Mouse (Mus musculus): ENCODE measurements at regions not wholly inside any gene's neighbourhood (a gene's known extent, or its start where the extent isn't known, plus 50 kb on each side); places are given as distances from the start of the nearest gene placed in this dataset.

DNA sequence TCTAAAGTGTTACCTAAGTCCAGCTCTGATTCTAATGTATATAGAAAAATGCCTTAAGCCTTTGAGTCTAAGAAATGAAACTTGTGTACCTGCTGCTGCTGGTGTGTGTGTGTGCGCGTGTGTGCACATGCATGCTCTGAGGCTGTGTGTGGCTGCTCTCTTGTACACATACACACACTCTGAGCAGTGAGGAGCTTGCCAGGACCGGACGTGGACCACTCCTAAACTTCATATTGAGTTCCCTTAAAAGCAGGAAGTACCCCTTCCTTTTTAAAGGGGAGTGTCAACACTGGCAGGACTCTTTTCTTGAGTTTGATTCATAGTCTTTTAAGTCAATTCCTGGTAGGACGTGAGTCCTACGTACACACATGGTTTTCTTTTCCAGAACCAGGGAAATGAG lies 251.4 kb upstream of the Adamts9 start:
- Histone ChIP-seq H3K4me1 (ENCODE audit: insufficient read depth) (no peaks in the 10 kb centered on the region), H3K4me2 (no peak overlapping the region), H3K36me3 (ENCODE audit: insufficient read depth) (no peaks in the 10 kb centered on the region), H3K27me3 (ENCODE audit: insufficient read depth, low read length) (no peaks in the 10 kb centered on the region), H3K9ac (no peak overlapping the region), H3K9me3 (ENCODE audit: low read depth, low read length) (no peaks in the 10 kb centered on the region), H3K27ac (ENCODE audit: low read depth) (no peak overlapping the region), H3K4me3 (ENCODE audit: low read depth, low read length) (no peak overlapping the region)
- 63% methylated on average over 6 of the region's 6 CpGs for WGBS
- DNase-seq (no peak), ATAC-seq (ENCODE audit: insufficient read depth) (no peak)
- TF ChIP-seq CTCF (IDR thresholded peaks at IDR 0.05; ENCODE audit: low read depth) = no peak

DNA sequence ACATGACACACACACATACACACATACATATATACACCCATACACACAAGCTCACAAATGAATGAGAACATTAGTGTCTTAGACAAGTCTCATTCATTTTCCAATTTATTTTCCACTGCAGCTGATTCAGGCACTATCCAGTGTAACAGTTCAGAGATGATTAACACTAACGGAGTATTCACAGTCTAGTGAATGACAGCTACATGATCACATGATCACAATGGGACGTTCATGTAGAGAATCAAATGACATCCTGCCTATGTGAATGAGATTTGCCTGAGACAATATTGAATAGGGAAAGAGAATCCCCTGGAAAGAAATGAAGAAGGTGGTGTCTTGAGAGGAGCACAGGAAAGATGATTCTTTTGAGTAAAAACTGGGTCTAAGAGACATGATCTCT lies 249.7 kb upstream of the Adamts9 start:
- Histone ChIP-seq H3K4me1 (ENCODE audit: insufficient read depth) (no peaks in the 10 kb centered on the region), H3K27me3 (ENCODE audit: insufficient read depth, low read length) (no peaks in the 10 kb centered on the region), H3K9me3 (ENCODE audit: low read depth, low read length) (no peaks in the 10 kb centered on the region), H3K4me3 (ENCODE audit: low read depth, low read length) (no peak overlapping the region), H3K36me3 (ENCODE audit: insufficient read depth) (no peaks in the 10 kb centered on the region), H3K27ac (ENCODE audit: low read depth) (no peak overlapping the region), H3K9ac (no peak overlapping the region), H3K4me2 (no peak overlapping the region)
- ATAC-seq (ENCODE audit: insufficient read depth) (no peak), DNase-seq (no peak)
- WGBS = 50% methylated on average over 2 of the region's 2 CpGs
- no peak for TF ChIP-seq CTCF (IDR thresholded peaks at IDR 0.05; ENCODE audit: low read depth)

DNA sequence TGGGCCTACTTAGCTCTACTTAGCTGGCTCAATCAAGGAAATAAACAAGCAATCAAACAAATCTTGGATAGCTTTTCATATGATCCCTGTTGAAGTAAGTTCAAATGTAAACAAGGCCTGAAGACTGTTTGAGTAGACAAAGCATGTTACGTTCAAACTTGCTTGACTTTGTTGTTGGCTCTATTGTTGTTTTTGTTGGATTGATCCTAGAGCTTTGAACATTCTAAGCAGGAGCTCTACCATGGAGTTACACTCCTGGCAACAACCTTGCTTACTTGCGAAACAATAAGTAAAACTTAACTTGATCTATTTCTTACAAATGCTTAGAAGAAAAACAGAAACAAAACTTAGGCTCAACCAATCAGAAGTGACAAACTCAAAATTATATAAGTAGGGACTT lies 247.7 kb upstream of the Adamts9 start:
- H3K36me3 ChIP-seq (ENCODE audit: insufficient read depth) = no peaks in the 10 kb centered on the region
- H3K9ac ChIP-seq = no peak overlapping the region
- no peaks in the 10 kb centered on the region for H3K9me3 ChIP-seq (ENCODE audit: low read depth, low read length)
- H3K4me1 ChIP-seq (ENCODE audit: insufficient read depth) = no peaks in the 10 kb centered on the region
- no peak overlapping the region for H3K4me3 ChIP-seq (ENCODE audit: low read depth, low read length)
- no peak for TF ChIP-seq CTCF (IDR thresholded peaks at IDR 0.05; ENCODE audit: low read depth)
- ATAC-seq (ENCODE audit: insufficient read depth) (no peak), DNase-seq (no peak)
- 92% methylated on average over 2 of the region's 2 CpGs for WGBS
- no peak overlapping the region for H3K27ac ChIP-seq (ENCODE audit: low read depth)
- H3K4me2 ChIP-seq = no peak overlapping the region
- no peaks in the 10 kb centered on the region for H3K27me3 ChIP-seq (ENCODE audit: insufficient read depth, low read length)

- no peaks in the 10 kb centered on the region for H3K9me3 ChIP-seq (ENCODE audit: low read depth, low read length)
- no peaks in the 10 kb centered on the region for H3K36me3 ChIP-seq (ENCODE audit: insufficient read depth)
- ATAC-seq (ENCODE audit: insufficient read depth) (no peak), DNase-seq (peak; percentile 85)
- no peak overlapping the region for H3K4me3 ChIP-seq (ENCODE audit: low read depth, low read length)
- H3K4me1 ChIP-seq (ENCODE audit: insufficient read depth) = peaks cover 25% of the 10 kb centered on the region
- H3K4me2 ChIP-seq = no peak overlapping the region
- no peaks in the 10 kb centered on the region for H3K27me3 ChIP-seq (ENCODE audit: insufficient read depth, low read length)
- TF ChIP-seq CTCF (IDR thresholded peaks at IDR 0.05; ENCODE audit: low read depth) = no peak
- 46% methylated on average over 5 of the region's 5 CpGs for WGBS
- no peak overlapping the region for H3K9ac ChIP-seq
- peak overlapping the region; percentile 73; the same call in 1 of the 2 replicates for H3K27ac ChIP-seq (ENCODE audit: low read depth)
Measured at GRCm38 (mm10) chr6:93168526-93168925, 225.2 kb upstream of the Adamts9 start.

- no peak overlapping the region for H3K9ac ChIP-seq
- ATAC-seq (ENCODE audit: insufficient read depth) (peak; percentile 80), DNase-seq (peak; percentile 76)
- no peaks in the 10 kb centered on the region for H3K9me3 ChIP-seq (ENCODE audit: low read depth, low read length)
- H3K36me3 ChIP-seq (ENCODE audit: insufficient read depth) = no peaks in the 10 kb centered on the region
- WGBS = 16% methylated on average over 7 of the region's 7 CpGs
- H3K4me2 ChIP-seq = 0 out of 2 replicates have a peak overlapping the region, but pooled peaks have one; percentile 16
- H3K27me3 ChIP-seq (ENCODE audit: insufficient read depth, low read length) = no peaks in the 10 kb centered on the region
- H3K4me1 ChIP-seq (ENCODE audit: insufficient read depth) = peaks cover 25% of the 10 kb centered on the region
- H3K4me3 ChIP-seq (ENCODE audit: low read depth, low read length) = no peak overlapping the region
- H3K27ac ChIP-seq (ENCODE audit: low read depth) = peak overlapping the region; percentile 73
- TF ChIP-seq CTCF (IDR thresholded peaks at IDR 0.05; ENCODE audit: low read depth) = no peak
Measured at GRCm38 (mm10) chr6:93167281-93167680, 224.0 kb upstream of the Adamts9 start.

DNA sequence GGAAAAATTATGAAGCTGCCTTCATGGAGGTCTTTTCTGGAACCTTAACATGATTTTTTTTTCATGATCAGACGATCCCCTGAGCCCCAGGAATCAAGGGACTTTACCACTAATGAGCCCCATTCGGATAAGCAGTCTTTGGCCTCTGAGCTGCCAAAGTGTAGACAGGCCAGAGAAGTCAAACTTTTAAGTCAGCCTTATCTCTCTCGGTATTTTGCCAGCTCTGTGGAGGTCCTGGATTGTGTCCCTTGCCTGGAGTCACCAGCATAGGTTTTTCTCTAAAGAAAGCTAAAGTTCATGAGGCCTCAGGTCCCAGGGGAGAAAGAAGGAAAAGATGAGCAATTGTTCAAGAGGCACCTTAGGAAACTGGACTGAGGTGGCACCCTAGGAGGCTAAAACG lies 222.7 kb upstream of the Adamts9 start:
- no peak overlapping the region for H3K4me3 ChIP-seq (ENCODE audit: low read depth, low read length)
- H3K4me1 ChIP-seq (ENCODE audit: insufficient read depth) = peaks cover 14% of the 10 kb centered on the region
- H3K36me3 ChIP-seq (ENCODE audit: insufficient read depth) = no peaks in the 10 kb centered on the region
- no peak overlapping the region for H3K27ac ChIP-seq (ENCODE audit: low read depth)
- WGBS = 43% methylated on average over 4 of the region's 4 CpGs
- ATAC-seq (ENCODE audit: insufficient read depth) (no peak), DNase-seq (peak; percentile 28)
- no peak overlapping the region for H3K4me2 ChIP-seq
- no peak for TF ChIP-seq CTCF (IDR thresholded peaks at IDR 0.05; ENCODE audit: low read depth)
- no peaks in the 10 kb centered on the region for H3K9me3 ChIP-seq (ENCODE audit: low read depth, low read length)
- no peak overlapping the region for H3K9ac ChIP-seq
- H3K27me3 ChIP-seq (ENCODE audit: insufficient read depth, low read length) = no peaks in the 10 kb centered on the region

DNA sequence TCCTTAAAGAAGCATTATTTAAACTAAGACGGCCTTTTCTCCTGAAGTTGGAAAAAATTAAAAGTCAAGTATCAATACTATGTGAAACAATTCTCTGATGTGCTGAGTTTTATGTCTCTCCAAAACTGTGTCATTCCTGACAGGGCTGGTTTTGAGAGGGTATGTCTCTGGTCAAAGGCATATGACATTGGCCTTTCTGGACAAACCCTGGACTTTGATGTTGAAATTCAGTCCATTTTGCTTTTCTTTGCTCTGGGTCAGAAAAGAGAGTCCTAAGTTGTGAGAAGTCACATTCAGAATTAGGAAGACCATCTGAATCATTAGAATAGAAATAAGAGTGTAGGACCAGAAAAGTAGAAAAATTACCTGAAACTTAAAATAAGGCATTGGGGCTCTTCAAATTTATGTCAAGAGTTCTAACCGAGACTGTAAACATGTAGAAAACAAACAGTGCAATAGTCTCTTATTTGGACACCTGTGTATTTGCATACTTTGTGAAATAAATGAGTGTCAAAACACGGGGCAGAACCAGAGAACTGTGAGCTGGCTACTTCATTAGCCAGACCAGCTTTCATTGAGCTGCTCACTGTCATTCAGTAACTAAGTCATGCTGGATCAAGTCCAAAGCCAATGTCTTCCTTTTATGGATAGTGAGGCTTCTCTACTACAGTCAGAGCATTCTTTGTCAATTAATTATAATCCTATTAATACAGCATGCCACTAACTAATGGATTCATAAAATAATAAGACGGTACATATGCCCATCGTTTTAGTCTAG lies 209.3 kb upstream of the Adamts9 start:
- DNase-seq (peak; percentile 47), ATAC-seq (ENCODE audit: insufficient read depth) (no peak)
- H3K4me2 ChIP-seq = no peak overlapping the region
- no peak overlapping the region for H3K4me3 ChIP-seq (ENCODE audit: low read depth, low read length)
- no peaks in the 10 kb centered on the region for H3K9me3 ChIP-seq (ENCODE audit: low read depth, low read length)
- H3K4me1 ChIP-seq (ENCODE audit: insufficient read depth) = 0 out of 2 replicates have a peak, but pooled peaks cover 6% of the 10 kb centered on the region
- TF ChIP-seq CTCF (IDR thresholded peaks at IDR 0.05; ENCODE audit: low read depth) = no peak
- no peaks in the 10 kb centered on the region for H3K27me3 ChIP-seq (ENCODE audit: insufficient read depth, low read length)
- H3K9ac ChIP-seq = no peak overlapping the region
- 74% methylated on average over 5 of the region's 5 CpGs for WGBS
- H3K36me3 ChIP-seq (ENCODE audit: insufficient read depth) = no peaks in the 10 kb centered on the region
- no peak overlapping the region for H3K27ac ChIP-seq (ENCODE audit: low read depth)

All from lung, embryonic 14.5 days (tissue).